Mouse (Mus musculus): ENCODE data around the gene Ccnf. TPM values are rescaled to one million over a fixed set of nuclear protein-coding genes. Genes with fewer than 3 reads are reported as not detected.
A peak's percentile ranks its signal among the peaks of the same experiment; 100 is the strongest.

Gene Ccnf
- polyA plus RNA-seq, 1 experiment from 2014 or later = 71.1 TPM

DNA sequence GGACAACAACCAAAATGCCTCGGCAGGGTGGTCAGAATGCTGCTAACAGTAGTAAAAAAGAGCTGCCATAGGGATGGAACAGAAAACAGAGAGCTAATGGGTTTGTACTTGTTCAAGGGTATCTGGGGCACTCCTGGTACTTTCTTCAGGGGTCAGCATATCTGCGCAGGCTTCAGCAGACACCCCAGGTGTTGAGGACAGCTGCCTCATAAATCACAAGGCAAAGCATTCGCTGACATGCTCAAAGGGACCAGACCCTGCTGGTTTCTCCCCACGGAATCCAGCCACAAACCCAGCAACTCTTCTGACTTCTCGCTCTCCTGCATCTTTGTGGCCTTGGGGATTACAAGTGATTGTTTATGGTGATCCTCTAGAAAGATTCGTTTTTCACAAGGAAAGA, 28.6 kb downstream of the Ccnf start:
- WGBS = 66% methylated on average over 6 of the region's 6 CpGs
- no peak for ATAC-seq (replicated peaks; ENCODE audit: low FRiP score)
- Histone ChIP-seq H3K4me2 (no peak overlapping the region), H3K27ac (no peak overlapping the region), H3K27me3 (no peaks in the 10 kb centered on the region), H3K4me1 (peaks cover 18% of the 10 kb centered on the region), H3K9me3 (replicated peaks) (no peaks in the 10 kb centered on the region), H3K36me3 (peaks cover 60% of the 10 kb centered on the region), H3K9ac (no peak overlapping the region), H3K4me3 (replicated peaks) (no peak overlapping the region)

- H3K4me2 ChIP-seq = peak within 1 kb of the TSS; percentile 82
- peak within 1 kb of the TSS; percentile 72 for H3K27ac ChIP-seq
- peak within 1 kb of the TSS; percentile 72 for H3K9ac ChIP-seq
- H3K4me3 ChIP-seq (replicated peaks) = peak within 1 kb of the TSS; percentile 73
- H3K27me3 ChIP-seq = no peaks in the 10 kb centered on the region
- peaks cover 59% of the 10 kb centered on the region for H3K36me3 ChIP-seq
- ATAC-seq (replicated peaks; ENCODE audit: low FRiP score) = peak; percentile 94
- peaks cover 18% of the 10 kb centered on the region for H3K4me1 ChIP-seq
- 5% methylated on average over 41 of the region's 41 CpGs for WGBS
- no peaks in the 10 kb centered on the region for H3K9me3 ChIP-seq (replicated peaks)
Measured at GRCm38 (mm10) chr17:24220435-24221411, 30.6 kb downstream of the Ccnf start, which contains the start of gene Tedc2. Gene Tedc2, minus strand, starts transcription at chr17:24220851.

- ATAC-seq (replicated peaks; ENCODE audit: low FRiP score) = no peak
- Histone ChIP-seq H3K4me1 (peaks cover 25% of the 10 kb centered on the region), H3K27me3 (no peaks in the 10 kb centered on the region), H3K4me2 (no peak overlapping the region), H3K9me3 (replicated peaks) (no peaks in the 10 kb centered on the region), H3K36me3 (peaks cover 34% of the 10 kb centered on the region), H3K4me3 (replicated peaks) (no peak overlapping the region), H3K9ac (no peak overlapping the region), H3K27ac (no peak overlapping the region)
- WGBS = 77% methylated on average over 4 of the region's 4 CpGs
Measured at GRCm38 (mm10) chr17:24216836-24217235, 34.4 kb downstream of the Ccnf start.

- Histone ChIP-seq H3K27ac (no peak overlapping the region), H3K9me3 (replicated peaks) (no peaks in the 10 kb centered on the region), H3K36me3 (peaks cover 32% of the 10 kb centered on the region), H3K27me3 (peaks cover 18% of the 10 kb centered on the region), H3K9ac (no peak overlapping the region), H3K4me2 (no peak overlapping the region), H3K4me1 (peaks cover 38% of the 10 kb centered on the region), H3K4me3 (replicated peaks) (no peak overlapping the region)
- no peak for ATAC-seq (replicated peaks; ENCODE audit: low FRiP score)
- WGBS = 78% methylated on average over 6 of the region's 6 CpGs
Measured at GRCm38 (mm10) chr17:24213186-24213585, 38.1 kb downstream of the Ccnf start.

GRCm38 (mm10) chr17:24212441-24213018, 38.8 kb downstream of the Ccnf start:
- peak overlapping the region; percentile 54 for H3K4me3 ChIP-seq (replicated peaks)
- H3K4me1 ChIP-seq = peaks cover 45% of the 10 kb centered on the region
- H3K27me3 ChIP-seq = peaks cover 25% of the 10 kb centered on the region
- peaks cover 26% of the 10 kb centered on the region for H3K36me3 ChIP-seq
- WGBS = 28% methylated on average over 5 of the region's 5 CpGs
- H3K9me3 ChIP-seq (replicated peaks) = no peaks in the 10 kb centered on the region
- no peak overlapping the region for H3K9ac ChIP-seq
- no peak overlapping the region for H3K27ac ChIP-seq
- peak overlapping the region; percentile 98 for H3K4me2 ChIP-seq
- ATAC-seq (replicated peaks; ENCODE audit: low FRiP score) = no peak

- Histone ChIP-seq H3K27ac (peak overlapping the region; percentile 33; the same call in 1 of the 2 replicates), H3K4me3 (replicated peaks) (peak overlapping the region; percentile 54), H3K4me2 (peak overlapping the region; percentile 98), H3K27me3 (peaks cover 32% of the 10 kb centered on the region), H3K9ac (peak overlapping the region; percentile 62), H3K9me3 (replicated peaks) (no peaks in the 10 kb centered on the region), H3K4me1 (peaks cover 52% of the 10 kb centered on the region), H3K36me3 (peaks cover 20% of the 10 kb centered on the region)
- WGBS = 3% methylated on average over 37 of the region's 37 CpGs
- ATAC-seq (replicated peaks; ENCODE audit: low FRiP score) = 0 out of 2 replicates have a peak, but pooled peaks have one; percentile 2
Measured at GRCm38 (mm10) chr17:24211631-24212440, 39.4 kb downstream of the Ccnf start.

- Histone ChIP-seq H3K4me2 (0 out of 2 replicates have a peak overlapping the region, but pooled peaks have one; percentile 98), H3K4me1 (peaks cover 64% of the 10 kb centered on the region), H3K27ac (no peak overlapping the region), H3K9ac (no peak overlapping the region), H3K27me3 (peaks cover 43% of the 10 kb centered on the region), H3K36me3 (peaks cover 8% of the 10 kb centered on the region), H3K9me3 (replicated peaks) (no peaks in the 10 kb centered on the region), H3K4me3 (replicated peaks) (no peak overlapping the region)
- WGBS = 92% methylated on average over 3 of the region's 3 CpGs
- no peak for ATAC-seq (replicated peaks; ENCODE audit: low FRiP score)
Measured at GRCm38 (mm10) chr17:24210591-24210990, 40.7 kb downstream of the Ccnf start.

DNA sequence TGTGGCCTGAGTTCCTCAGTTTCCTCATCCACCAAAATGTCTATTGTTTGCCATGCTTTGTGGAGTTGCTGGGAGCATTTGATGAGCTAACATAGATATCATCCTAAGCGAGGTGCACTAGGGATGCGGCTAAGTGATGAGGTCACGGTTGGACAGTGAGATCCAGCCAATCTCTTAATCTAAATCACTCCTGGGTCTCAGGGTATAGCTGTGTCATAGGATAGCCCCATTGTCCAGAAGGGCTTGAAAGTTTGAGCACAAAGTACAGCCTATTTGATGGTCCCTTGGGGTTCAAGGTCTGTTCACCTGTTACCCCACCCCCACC, 41.4 kb downstream of the Ccnf start:
- H3K27me3 ChIP-seq = peaks cover 43% of the 10 kb centered on the region
- H3K4me1 ChIP-seq = peaks cover 68% of the 10 kb centered on the region
- H3K36me3 ChIP-seq = peaks cover under 1% of the 10 kb centered on the region
- no peak overlapping the region for H3K4me3 ChIP-seq (replicated peaks)
- 76% methylated on average over 3 of the region's 3 CpGs for WGBS
- H3K27ac ChIP-seq = peak overlapping the region; percentile 84
- peak overlapping the region; percentile 96; the same call in 1 of the 2 replicates for H3K4me2 ChIP-seq
- no peak overlapping the region for H3K9ac ChIP-seq
- ATAC-seq (replicated peaks; ENCODE audit: low FRiP score) = no peak
- H3K9me3 ChIP-seq (replicated peaks) = no peaks in the 10 kb centered on the region

DNA sequence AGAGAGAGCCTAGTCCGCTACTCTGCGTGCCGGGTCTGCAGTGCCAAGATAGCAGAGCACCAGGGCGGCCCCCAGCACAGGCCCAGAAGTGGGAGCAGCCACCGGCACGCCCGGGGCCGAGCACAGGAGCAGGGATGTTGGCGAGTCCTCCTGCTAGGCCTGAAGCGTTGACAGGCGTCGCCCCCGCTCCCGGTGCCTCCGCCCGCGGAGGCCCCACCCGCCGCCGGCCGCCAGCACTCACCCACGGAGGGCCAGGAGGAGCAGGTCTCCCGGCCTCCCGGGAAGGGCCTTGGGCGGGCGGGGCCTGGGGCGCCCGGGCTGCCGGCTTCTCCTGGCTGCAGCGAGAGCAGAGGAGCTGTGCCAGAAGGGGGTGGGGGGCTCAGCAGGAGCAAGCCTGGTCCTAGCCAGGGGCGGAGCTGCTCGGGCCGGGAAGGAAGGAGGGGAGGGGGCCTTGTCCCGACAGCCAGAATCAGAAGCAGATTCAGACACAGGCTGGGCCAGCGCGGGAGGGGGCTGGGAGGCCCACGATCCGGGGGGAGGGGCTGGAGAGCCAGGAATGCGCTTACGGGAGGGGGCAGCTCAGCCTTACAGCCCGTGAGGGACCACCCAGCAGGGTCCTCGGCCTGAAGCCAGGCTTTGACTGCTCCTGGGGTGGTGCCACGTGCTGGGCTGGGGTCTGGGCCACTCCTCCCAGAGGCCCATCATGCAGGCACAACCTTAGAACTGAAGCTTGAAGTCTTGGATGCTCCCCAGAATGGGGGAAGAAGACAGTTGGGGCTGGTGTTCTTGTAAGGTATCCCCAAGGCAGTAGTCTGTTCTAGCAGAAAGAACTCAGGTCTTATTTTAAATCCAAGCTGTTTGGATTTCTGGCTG, 42.0 kb downstream of the Ccnf start, which contains the start of gene Ntn3:
Gene Ntn3, minus strand, starts transcription at position 489 of the 873 bp plus-strand sequence.
- H3K27me3 ChIP-seq = peaks cover 43% of the 10 kb centered on the region
- H3K4me1 ChIP-seq = peaks cover 74% of the 10 kb centered on the region
- ATAC-seq (replicated peaks; ENCODE audit: low FRiP score) = peak; percentile 40

GRCm38 (mm10) chr17:24208641-24209042, 42.6 kb downstream of the Ccnf start:
- ATAC-seq (replicated peaks; ENCODE audit: low FRiP score) = peak; percentile 0; the same call in 1 of the 2 replicates
- Histone ChIP-seq H3K4me3 (replicated peaks) (peak overlapping the region; percentile 73), H3K9me3 (replicated peaks) (no peaks in the 10 kb centered on the region), H3K36me3 (no peaks in the 10 kb centered on the region), H3K9ac (peak overlapping the region; percentile 64), H3K27me3 (peaks cover 43% of the 10 kb centered on the region), H3K4me2 (peak overlapping the region; percentile 96), H3K27ac (peak overlapping the region; percentile 84), H3K4me1 (peaks cover 79% of the 10 kb centered on the region)
- 2% methylated on average over 29 of the region's 29 CpGs for WGBS

More for the DNA sequence above, 42.0 kb downstream of the Ccnf start, which contains the start of gene Ntn3:
- Histone ChIP-seq H3K4me2 (peak within 1 kb of the TSS; percentile 96), H3K9ac (peak within 1 kb of the TSS; percentile 64), H3K9me3 (replicated peaks) (no peaks in the 10 kb centered on the region), H3K36me3 (no peaks in the 10 kb centered on the region), H3K27ac (peak within 1 kb of the TSS; percentile 84), H3K4me3 (replicated peaks) (peak within 1 kb of the TSS; percentile 73)
- WGBS = 3% methylated on average over 30 of the region's 43 CpGs

Data from kidney, embryonic 15.5 days (tissue).